Mouse (Mus musculus) frontal cortex, adult 2 months (tissue): ENCODE results near the gene Ccdc177. TPM values are rescaled to one million over a fixed set of nuclear protein-coding genes. Genes with fewer than 3 reads are reported as not detected.
"Not testable (repeated sequence)": the region's sequence is repeated elsewhere in the genome, so short reads cannot be mapped to it uniquely, and the experiment has no call there.

ENCODE experiments used
- DNase-seq, 2 experiments: peaks; one replicate each; pipeline ENCODE4 v3.0.0; 2022; ENCODE audit warnings: low spot score in 1 of 2; ENCODE audit errors: extremely low spot score in 1 of 2
- polyA plus RNA-seq: library from polyadenylated mRNA; depleted of rRNA; stranded (reverse); fragments of >200 nt; gene quantifications from 2 replicates; pipeline ENCODE4 v1.2.3, GENCODE M21; 2012; rRNA removed

The Ccdc177 gene
- polyA plus RNA-seq: 5.3 and 6.3 TPM in 2 replicates

DNA sequence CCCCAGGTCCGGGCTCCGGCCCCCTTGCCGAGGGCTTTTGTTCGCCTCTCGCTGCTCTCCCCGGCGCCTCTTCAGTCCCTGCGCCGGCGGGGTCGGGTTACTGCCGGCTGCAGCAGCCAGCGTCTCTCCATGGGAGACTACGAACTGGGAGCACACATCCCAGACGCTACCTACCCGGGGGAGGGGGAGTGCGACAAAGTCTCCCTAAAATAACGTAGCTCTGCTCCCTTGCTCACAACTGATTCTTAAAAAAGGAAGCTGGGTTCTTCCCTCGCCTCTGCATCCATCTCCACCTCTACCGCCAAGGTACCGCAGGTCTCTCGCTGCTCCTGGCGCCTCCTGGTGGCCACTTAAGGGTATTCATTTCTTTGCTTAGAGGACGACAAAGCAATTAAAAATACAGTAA, at the start of gene Ccdc177:
TSS of gene Ccdc177 (minus strand) at position 292 of the 406 bp plus-strand sequence.
- DNase-seq: peak; percentile 86 to 93

DNA sequence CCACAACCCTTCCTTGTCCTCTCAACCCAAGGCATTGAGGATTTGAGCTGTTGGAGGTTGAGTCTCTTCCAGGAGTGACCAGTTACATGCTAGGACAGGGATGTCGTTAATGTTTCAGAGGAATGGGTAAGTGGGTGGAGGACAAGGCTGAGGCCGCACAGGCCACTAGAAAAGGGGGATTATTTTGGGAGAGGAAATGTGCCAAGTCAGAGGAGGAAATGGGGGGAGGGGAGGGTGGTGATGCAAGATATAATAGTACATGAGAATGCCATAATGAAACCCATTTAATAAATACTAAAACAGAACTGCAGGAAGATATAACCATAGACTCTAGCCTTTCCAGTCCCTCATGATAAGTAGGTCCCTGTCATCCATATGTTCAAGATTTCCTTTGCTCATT, 49.5 kb upstream of the Ccdc177 start:
- no peak for DNase-seq

DNA sequence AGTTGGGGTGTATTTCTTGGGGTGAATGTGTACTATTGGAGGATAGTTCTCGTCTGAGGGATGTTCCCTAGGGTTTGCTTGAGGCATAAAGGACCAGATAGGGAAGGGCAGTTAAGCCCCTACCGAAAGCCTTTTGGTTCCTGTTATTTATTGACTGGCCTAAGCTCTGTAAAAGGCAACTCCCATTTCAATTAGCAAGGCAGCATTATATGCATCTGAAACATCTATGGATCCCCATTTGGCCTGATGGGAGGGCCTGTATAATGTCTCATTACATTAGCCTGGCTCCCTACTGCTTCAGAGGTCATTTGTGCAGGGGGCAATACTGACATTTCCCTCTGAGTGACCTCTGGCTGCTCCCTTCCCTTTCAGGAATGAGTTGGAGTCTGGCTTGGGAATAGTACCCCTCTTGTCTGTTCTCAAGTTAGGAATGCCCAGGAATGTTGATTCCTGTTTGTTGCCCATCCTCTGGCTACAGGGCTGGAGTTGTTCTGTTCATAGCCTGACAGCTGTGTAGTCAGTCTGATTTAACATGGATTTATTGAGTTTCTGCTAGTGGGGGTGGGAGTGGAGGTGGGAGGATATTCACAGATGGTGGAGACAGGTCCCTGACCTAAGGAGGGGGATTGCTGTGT, 47.1 kb upstream of the Ccdc177 start:
- DNase-seq: no peak

DNA sequence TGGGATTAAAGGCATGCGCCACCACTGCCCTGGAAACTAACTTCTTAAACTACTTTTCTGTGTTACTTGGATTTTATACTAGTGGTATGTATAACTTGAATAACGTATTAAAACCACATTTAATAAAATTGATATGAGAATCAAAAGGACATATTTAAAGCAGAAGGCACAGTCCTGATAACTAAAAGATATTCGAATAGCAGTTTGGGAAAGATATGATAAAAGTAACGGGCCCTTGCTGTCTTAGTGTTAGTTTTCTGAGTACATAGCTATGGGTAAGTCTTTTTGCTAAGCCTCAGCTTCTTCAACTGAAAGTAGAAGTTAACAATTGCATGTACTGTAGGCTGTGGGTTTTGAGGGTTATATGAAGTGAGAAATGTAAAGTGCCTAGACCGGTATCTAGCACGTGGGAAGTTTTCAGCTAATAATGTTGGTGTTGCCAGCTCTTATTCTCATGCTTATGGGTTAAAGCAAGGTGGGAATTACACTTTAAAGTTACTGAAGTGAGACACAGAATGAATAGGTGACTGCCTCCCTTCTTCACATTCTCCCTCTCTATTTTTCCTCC, 44.5 kb upstream of the Ccdc177 start:
- DNase-seq: no peak

GRCm38 (mm10) chr12:80803924-80804323, 43.4 kb upstream of the Ccdc177 start:
- DNase-seq: peak; percentile 79 to 92

DNA sequence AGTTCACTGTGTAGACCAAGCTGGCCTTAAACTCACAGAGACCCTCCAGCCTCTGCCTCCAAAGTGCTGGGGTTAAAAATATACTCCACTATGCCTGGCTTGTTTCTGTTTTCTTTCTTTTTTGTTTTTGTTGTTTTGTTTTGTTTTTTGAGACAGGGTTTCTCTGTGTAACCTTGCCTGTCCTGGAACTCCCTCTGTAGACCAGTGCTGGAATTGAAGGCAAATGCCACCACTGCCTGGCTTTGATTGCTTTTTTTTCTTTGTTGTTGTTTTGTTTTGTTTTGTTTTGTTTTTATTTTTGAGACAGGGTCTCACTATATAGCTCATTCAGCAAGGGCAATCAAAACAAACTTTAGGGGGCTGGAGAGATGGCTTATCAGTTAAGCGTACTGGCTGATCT, 41.0 kb upstream of the Ccdc177 start:
- no peak for DNase-seq

- DNase-seq: no peak
These were observed 39.7 kb upstream of the Ccdc177 start for GRCm38 (mm10) chr12:80800156-80800555.

- no peak for DNase-seq
These were observed 37.8 kb upstream of the Ccdc177 start for GRCm38 (mm10) chr12:80798271-80798670.

- DNase-seq: no peak
These were observed 34.7 kb upstream of the Ccdc177 start for GRCm38 (mm10) chr12:80794935-80795785.

DNA sequence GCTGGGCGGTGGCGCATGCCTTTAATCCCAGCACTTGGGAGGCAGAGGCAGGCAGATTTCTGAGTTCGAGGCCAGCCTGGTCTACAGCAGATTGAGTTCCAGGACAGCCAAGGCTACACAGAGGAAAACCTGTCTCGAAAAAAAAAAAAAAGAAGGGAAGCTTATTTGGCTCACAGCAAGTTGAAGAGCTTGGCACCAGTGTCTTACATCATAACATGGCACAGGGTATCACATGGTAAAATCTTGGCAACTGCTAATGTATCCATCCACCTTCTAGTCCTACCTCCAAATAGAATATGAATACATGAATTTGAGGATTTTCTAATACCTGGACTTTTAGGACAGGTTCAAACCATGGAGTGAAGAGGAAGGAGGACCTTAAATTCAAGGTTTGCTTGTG, 34.0 kb upstream of the Ccdc177 start:
- DNase-seq: no peak

DNA sequence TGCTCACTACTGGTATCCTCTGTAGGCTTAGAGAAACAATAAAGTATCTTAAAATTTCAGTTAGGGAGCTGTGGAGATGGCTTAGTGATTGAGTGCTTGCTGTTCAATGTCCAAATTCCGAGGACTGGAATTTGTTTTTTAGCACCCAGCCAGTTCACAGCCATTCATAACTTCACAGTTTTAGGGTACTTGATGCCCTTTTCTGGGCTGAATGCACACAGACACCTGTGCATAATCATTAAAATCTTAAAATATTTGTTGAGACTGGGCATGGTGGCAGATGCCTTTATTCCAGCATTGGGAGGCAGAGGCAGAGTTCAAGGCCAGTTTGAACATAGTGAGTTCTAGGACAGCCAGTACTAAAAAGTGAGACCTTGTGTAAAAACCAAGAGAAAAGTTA, 33.0 kb upstream of the Ccdc177 start:
- no peak for DNase-seq

GRCm38 (mm10) chr12:80792867-80793266, 32.4 kb upstream of the Ccdc177 start:
- DNase-seq: no peak

DNA sequence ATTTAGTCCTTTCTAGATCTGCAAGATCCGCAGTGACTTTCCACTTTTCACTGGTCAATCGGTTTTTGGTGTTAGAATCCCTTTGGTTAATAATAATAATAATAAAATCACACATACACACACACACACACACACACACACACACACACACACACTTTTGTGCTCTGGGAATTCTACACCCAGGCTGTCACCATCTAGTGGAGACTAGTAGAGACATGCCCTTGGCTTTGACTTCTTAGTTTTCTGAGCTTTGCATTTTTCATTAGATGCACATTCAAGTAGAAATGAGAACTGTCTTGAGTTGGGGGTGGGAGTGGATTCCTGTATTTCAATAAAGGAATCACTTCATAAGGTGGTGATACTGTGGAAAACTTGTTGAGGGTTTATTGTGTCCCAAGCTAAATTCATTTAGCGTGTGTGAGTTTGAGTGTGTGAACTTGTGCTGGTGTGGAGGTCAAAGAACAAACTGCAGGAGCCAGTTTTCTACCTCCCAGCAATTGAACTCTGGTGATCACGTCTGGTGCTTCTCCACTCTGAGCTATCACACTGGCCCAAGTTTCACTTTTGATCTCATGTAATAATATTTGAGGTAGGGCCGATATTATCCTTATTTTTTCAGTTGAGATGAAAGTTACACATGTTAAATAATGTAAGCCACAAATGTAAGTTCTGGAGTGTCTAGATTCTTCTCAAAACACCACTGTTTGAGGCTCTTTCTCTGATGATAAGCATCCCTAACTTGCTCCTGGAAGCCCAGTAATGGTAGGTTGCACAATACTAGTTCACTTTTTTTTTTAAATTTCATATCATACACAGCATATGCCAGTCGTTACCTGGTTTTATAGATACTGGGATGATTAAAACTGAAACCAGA, 31.3 kb upstream of the Ccdc177 start:
- DNase-seq: no peak

- DNase-seq: no peak
These were observed 30.4 kb upstream of the Ccdc177 start for GRCm38 (mm10) chr12:80790700-80791570.

DNA sequence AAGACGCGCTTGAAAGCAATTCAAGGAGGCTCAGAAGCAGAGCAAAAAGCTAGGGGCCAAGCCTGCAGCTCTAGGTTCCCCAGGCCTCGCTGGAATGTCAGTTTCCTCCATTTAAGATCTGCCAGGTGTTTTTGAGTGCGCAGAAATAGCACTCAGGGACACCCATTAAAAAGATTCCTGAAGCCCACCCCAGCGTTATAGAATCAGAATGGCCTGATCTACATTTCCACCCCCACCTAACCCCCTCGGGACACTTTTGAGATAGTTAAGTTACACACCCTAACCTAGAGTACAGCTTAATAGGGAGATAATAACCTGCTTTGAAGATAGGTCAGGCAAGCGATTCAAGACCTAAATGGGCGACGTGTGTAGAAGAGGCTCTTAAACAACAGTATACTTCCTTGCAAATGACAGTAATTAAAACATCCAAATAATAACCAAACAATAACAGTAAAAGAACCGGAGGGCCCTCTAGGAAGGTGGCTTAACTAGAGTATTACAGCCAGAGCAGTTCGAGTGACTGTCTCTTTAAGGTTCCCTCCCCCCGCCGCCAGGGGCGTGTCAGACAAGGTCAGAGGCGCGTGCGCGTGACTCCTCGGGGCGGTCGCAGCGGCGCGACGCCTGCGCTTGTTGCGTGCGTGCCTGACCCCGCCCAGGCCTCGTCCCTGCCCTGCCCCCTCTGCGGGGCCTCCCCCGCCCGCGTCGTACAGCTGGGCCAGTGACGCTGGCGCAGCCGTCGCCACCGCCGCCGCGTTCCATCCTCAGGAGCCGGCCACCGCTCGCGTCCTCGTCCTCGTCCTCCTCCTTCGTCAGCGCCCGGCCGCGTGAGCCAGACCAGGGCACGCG, 29.6 kb upstream of the Ccdc177 start, which contains the start of gene Susd6:
TSS of gene Susd6 (plus strand) at position 662 of the 846 bp plus-strand sequence.
- peak; percentile 96 to 99 for DNase-seq

DNA sequence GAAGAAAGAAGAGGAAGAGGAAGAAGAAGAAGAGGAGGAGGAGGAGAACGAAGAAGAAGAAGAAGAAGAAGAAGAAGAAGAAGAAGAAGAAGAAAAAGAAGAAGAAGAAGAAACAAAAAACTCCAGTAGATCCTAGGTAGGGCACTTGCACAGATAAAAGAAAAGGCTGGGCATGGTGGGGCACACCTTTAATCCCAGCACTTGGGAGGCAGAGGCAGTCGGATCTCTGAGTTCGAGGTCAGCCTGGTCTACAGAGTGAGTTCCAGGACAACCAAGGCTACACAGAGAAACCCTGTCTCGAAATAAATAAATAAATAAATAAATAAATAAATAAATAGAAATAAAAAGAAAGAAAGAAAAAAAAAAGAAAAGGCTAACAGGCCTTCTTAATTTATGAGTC, 28.8 kb upstream of the Ccdc177 start:
- not testable (repeated sequence) for DNase-seq

GRCm38 (mm10) chr12:80788188-80788587, 27.7 kb upstream of the Ccdc177 start:
- no peak for DNase-seq

DNA sequence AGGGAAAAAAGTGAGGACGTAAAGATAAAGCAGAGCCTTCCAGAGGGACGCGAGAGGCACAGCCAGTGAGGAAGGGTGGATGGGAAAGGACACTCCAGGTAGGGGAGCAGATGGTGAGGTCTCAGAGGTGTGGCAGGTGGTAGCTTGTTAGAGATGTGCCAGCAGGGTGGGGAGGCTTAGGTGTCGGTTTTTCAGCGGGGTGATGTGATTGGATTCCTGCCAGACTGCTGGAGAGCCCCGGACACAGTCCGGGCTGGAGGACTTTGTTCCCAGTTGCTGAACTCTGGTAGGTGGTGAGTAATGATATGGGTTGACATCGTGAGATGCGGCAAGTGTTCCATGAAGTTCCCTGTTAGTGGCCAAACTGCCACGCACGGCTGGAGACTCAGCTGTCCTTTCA, 27.1 kb upstream of the Ccdc177 start:
- DNase-seq: no peak

GRCm38 (mm10) chr12:80786591-80786990, 26.1 kb upstream of the Ccdc177 start:
- no peak for DNase-seq
